Mouse (Mus musculus) T-helper 17 cell (primary cell): ENCODE measurements around the gene Gm12258.

Experiments used
- in situ Hi-C, 2 experiments: fragments of 300-600 bp; cut with MboI, MseI; formaldehyde crosslinking; loops; 1 replicate in 1 of 2; 2 replicates in 1 of 2; pipeline ENCODE4 v1.15.1; 2025; ENCODE audit warnings: high pct_unique_total_duplicates in 2 of 2

Gene Gm12258

DNA sequence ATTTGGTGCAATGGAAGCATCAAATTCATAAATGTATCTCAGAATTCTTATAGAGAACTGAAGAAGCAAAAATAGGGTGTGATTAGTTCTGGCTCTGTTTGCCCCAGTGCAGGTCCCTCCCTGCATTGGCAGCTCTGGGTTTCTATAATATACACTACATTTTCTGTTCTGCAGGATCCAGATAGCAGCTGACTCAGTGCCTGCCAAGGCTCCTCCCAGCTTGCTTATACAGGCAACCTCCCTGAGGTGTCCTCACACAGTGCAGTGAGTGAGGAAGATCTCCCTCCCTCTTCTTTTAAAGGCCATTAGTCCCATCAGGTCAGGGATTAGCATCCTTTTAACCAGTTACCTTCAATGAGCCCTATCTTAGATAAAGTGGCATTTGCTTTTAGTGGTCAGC is 54.1 kb downstream of the Gm12258 start:
- in situ Hi-C loops = no loop called here

GRCm38 (mm10) chr11:58903511-58904409 is 56.8 kb downstream of the Gm12258 start, which contains the start of gene Zfp39:
Gene Zfp39 (minus strand): TSS chr11:58904225.
- in situ Hi-C loops = no loop called here

- in situ Hi-C loops = no loop called here
These were observed 57.4 kb downstream of the Gm12258 start for GRCm38 (mm10) chr11:58904410-58904718.

DNA sequence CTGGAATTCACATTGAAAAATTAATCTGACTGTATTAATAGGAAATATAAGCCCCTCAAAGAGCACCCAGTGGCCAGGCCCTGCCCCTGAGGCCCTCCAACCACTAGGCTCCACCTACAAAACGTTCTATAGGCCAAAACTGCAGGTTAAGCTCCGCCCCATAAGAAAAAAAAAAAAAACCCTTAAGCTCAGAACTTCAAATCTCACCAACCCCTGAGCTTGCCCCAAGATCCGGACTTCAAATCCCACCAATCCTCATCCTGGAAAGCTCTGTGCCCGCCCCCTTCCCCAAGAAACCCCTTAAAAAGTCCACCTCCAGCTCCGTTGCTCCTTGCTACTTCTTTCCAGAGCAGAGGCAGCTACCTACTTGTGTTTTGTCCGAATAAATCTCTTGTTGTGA is 57.9 kb downstream of the Gm12258 start:
- in situ Hi-C loops = no loop called here
